Mouse (Mus musculus): ENCODE measurements around the gene Tmem221. TPM values are rescaled to one million over a fixed set of nuclear protein-coding genes. Genes with fewer than 3 reads are reported as not detected.
A peak's percentile ranks its signal among the peaks of the same experiment; 100 is the strongest.

Gene Tmem221
- polyA plus RNA-seq (2014; fragmentation: Nextera tagmentation; extraction: Ambion mirVana) = 0.53 TPM in 1 of 2 replicates, not detected in the other

DNA sequence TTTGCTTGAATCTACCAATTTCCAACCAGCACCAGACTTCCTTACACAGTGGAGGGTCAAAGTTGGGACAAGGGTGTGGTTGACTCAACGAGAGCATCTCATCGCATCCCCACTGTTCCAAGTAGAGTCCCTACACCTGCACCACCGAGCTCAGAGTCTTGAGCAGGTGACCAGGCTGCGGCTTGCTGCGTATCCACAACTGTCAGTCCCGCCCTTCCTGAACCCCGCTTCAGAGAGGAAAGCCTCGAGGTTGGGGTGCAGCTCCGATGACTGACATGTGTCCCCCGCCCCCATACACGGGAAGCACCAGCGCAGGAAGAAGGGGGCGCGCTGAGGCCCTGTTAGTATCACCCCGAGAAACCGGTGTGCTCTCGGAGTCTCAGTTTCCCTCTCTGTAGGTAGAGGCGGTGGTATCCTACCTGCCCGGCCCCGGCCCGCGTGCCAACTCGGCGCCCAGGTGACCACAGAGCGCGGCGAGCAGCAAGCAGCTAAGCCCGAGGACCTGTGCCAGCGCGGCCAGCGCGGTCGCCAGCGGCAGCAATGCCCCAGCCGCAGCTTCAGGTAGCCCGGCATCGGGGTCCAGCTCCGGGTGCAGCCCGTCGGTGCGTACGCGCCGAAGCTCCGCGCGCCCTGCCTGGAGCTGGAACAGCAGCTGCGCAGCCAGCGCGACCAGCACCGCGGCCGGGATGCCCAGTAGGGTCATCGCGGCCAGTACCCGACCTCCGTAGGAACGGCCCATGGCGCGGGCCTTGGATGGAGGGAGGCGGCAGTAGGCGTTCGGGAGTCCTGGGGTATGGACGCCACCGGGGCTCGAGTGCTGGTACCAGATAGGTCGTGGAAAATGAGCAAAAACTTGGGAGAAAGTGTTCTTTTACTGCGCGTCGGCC lies at the start of gene Tmem221:
Gene Tmem221 (minus strand): TSS at position 801 of the 887 bp plus-strand sequence.
- Histone ChIP-seq H3K36me3 (ENCODE audit: control insufficient read depth, insufficient read depth, low read length) (no peaks in the 10 kb centered on the region), H3K4me2 (ENCODE audit: low read length) (peak within 1 kb of the TSS; percentile 69), H3K4me3 (ENCODE audit: control insufficient read depth in 1 of 2, insufficient read depth in 1 of 2, low read depth in 1 of 2, low read length in 2 of 2) (peak within 1 kb of the TSS; percentile 38 to 42), H3K27ac (replicated peaks in 1 of 2; ENCODE audit: control insufficient read depth in 1 of 2, insufficient read depth in 1 of 2, low read depth in 2 of 2, low read length in 2 of 2) (no peak within 1 kb of the TSS), H3K9me3 (ENCODE audit: control insufficient read depth, low read length) (no peaks in the 10 kb centered on the region), H3K27me3 (ENCODE audit: control insufficient read depth, insufficient read depth, low read length) (peaks cover 78% of the 10 kb centered on the region), H3K4me1 (ENCODE audit: control insufficient read depth in 2 of 2, insufficient read depth in 2 of 2, low read length in 2 of 2) (peaks cover 7 to 13% of the 10 kb centered on the region in 2 experiments), H3K9ac (ENCODE audit: low read length) (peak within 1 kb of the TSS; percentile 42; the same call in 1 of the 2 replicates)
- 5% methylated on average over 70 of the region's 70 CpGs for WGBS
- no peak for ATAC-seq (ENCODE audit: insufficient number of reproducible peaks, insufficient read depth, low FRiP score, low read depth)

DNA sequence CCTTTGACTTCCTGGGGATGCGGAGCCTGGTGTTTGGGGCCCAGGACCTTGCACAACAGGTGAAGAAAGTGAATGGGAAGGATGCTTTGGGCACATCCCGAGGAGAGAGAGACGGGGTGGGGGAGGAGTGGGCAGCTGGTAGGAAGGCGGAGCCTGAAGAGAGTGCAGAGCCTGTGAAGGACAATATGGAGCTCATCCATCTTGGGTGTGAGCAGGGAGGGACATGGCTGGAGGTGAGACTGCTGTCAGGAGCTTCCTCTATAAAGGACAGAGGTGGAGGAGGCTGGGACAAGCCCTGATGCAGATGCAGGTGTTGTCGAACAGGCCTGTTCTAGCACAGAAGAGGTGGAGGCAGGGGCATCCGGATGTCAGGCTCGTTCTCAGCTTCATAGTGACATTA lies 45.4 kb upstream of the Tmem221 start:
- H3K36me3 ChIP-seq (ENCODE audit: control insufficient read depth, insufficient read depth, low read length) = no peaks in the 10 kb centered on the region
- no peak overlapping the region for H3K9ac ChIP-seq (ENCODE audit: low read length)
- peaks cover 35% of the 10 kb centered on the region for H3K27me3 ChIP-seq (ENCODE audit: control insufficient read depth, insufficient read depth, low read length)
- peaks cover 9 to 12% of the 10 kb centered on the region in 2 experiments; a peak in 3 of 4 replicates for H3K4me1 ChIP-seq (ENCODE audit: control insufficient read depth in 2 of 2, insufficient read depth in 2 of 2, low read length in 2 of 2)
- no peak overlapping the region for H3K4me3 ChIP-seq (ENCODE audit: control insufficient read depth in 1 of 2, insufficient read depth in 1 of 2, low read depth in 1 of 2, low read length in 2 of 2)
- H3K27ac ChIP-seq (replicated peaks in 1 of 2; ENCODE audit: control insufficient read depth in 1 of 2, insufficient read depth in 1 of 2, low read depth in 2 of 2, low read length in 2 of 2) = no peak overlapping the region
- whole genome bisulfite sequencing = 67% methylated on average over 7 of the region's 7 CpGs
- H3K9me3 ChIP-seq (ENCODE audit: control insufficient read depth, low read length) = no peaks in the 10 kb centered on the region
- ATAC-seq (ENCODE audit: insufficient number of reproducible peaks, insufficient read depth, low FRiP score, low read depth) = no peak
- no peak overlapping the region for H3K4me2 ChIP-seq (ENCODE audit: low read length)

- WGBS = under 1% methylated on average over 32 of the region's 32 CpGs
- Histone ChIP-seq H3K4me3 (ENCODE audit: control insufficient read depth in 1 of 2, insufficient read depth in 1 of 2, low read depth in 1 of 2, low read length in 2 of 2) (peak overlapping the region; percentile 16 to 33), H3K9me3 (ENCODE audit: control insufficient read depth, low read length) (no peaks in the 10 kb centered on the region), H3K4me1 (ENCODE audit: control insufficient read depth in 2 of 2, insufficient read depth in 2 of 2, low read length in 2 of 2) (peaks cover 9 to 12% of the 10 kb centered on the region in 2 experiments; a peak in 3 of 4 replicates), H3K9ac (ENCODE audit: low read length) (0 out of 2 replicates have a peak overlapping the region, but pooled peaks have one; percentile 1), H3K27ac (replicated peaks in 1 of 2; ENCODE audit: control insufficient read depth in 1 of 2, insufficient read depth in 1 of 2, low read depth in 2 of 2, low read length in 2 of 2) (no peak overlapping the region), H3K36me3 (ENCODE audit: control insufficient read depth, insufficient read depth, low read length) (no peaks in the 10 kb centered on the region), H3K27me3 (ENCODE audit: control insufficient read depth, insufficient read depth, low read length) (peaks cover 35% of the 10 kb centered on the region), H3K4me2 (ENCODE audit: low read length) (peak overlapping the region; percentile 65)
- ATAC-seq (ENCODE audit: insufficient number of reproducible peaks, insufficient read depth, low FRiP score, low read depth) = peak; percentile 66
Observed at GRCm38 (mm10) chr8:71602666-71603334, 44.1 kb upstream of the Tmem221 start.

DNA sequence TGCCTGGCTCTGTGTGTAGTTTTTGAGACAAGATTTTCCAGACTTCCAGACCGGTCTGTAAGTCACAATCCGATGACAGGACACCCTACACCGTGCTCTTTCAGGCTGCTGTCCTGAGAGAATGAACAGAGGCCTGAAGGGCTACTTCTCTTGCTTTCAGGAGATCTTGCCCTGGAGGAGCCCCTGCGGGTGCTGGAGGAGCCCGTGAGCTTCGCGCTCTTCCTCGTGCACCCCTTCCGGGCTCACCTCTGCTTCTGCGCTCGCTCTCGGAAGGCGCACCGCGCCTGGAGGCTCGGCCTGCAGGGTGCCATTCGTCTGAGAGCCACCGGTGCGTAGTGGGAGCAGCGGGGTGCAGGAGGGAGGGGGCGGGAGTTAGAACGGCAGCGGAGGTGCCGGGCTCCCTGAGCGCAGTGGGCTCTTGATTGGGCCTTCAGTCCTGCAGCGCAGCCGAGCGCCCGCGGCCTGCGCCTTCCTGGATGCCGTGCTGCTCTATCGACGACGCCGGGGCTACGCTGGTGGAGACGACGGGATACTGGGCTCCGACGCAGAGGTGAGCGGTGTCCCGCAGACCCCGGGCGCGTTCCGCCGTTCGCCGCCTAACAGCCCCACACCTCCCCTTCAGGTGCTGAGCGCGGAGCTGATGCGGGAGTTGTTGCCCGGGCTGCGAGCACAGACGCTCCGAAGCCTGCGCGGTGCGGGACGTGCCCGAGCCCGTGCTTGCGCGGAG lies 43.4 kb upstream of the Tmem221 start:
- Histone ChIP-seq H3K4me1 (ENCODE audit: control insufficient read depth in 2 of 2, insufficient read depth in 2 of 2, low read length in 2 of 2) (peaks cover 9 to 12% of the 10 kb centered on the region in 2 experiments; a peak in 3 of 4 replicates), H3K27me3 (ENCODE audit: control insufficient read depth, insufficient read depth, low read length) (peaks cover 35% of the 10 kb centered on the region), H3K9ac (ENCODE audit: low read length) (0 out of 2 replicates have a peak overlapping the region, but pooled peaks have one; percentile 1), H3K9me3 (ENCODE audit: control insufficient read depth, low read length) (no peaks in the 10 kb centered on the region), H3K36me3 (ENCODE audit: control insufficient read depth, insufficient read depth, low read length) (no peaks in the 10 kb centered on the region), H3K27ac (replicated peaks in 1 of 2; ENCODE audit: control insufficient read depth in 1 of 2, insufficient read depth in 1 of 2, low read depth in 2 of 2, low read length in 2 of 2) (no peak overlapping the region), H3K4me3 (ENCODE audit: control insufficient read depth in 1 of 2, insufficient read depth in 1 of 2, low read depth in 1 of 2, low read length in 2 of 2) (peak overlapping the region; percentile 16 to 33), H3K4me2 (ENCODE audit: low read length) (peak overlapping the region; percentile 65)
- 3% methylated on average over 64 of the region's 65 CpGs for WGBS
- ATAC-seq (ENCODE audit: insufficient number of reproducible peaks, insufficient read depth, low FRiP score, low read depth) = peak; percentile 8; the same call in 1 of the 2 replicates

DNA sequence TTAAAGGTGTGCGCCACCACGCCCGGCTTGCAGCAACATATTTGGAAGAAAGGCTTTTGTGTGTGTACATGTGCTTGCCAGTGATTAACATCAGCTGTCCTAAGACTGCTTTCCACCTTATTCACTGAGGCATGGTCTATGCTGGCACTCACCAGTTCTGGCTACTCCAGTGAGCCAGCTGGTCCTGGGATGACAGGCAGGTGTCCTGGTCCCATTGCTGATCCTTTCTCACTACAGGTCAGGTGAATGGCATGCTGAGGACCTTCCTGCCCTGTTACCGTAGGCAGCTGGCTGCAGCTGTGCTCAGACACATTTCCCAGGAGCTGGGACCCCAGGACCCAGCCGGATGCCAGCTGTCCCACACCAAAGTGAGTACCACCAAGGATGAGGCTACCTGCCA lies 40.2 kb upstream of the Tmem221 start:
- H3K9me3 ChIP-seq (ENCODE audit: control insufficient read depth, low read length) = no peaks in the 10 kb centered on the region
- no peak overlapping the region for H3K27ac ChIP-seq (replicated peaks in 1 of 2; ENCODE audit: control insufficient read depth in 1 of 2, insufficient read depth in 1 of 2, low read depth in 2 of 2, low read length in 2 of 2)
- H3K9ac ChIP-seq (ENCODE audit: low read length) = no peak overlapping the region
- H3K27me3 ChIP-seq (ENCODE audit: control insufficient read depth, insufficient read depth, low read length) = peaks cover 32% of the 10 kb centered on the region
- WGBS = 89% methylated on average over 5 of the region's 5 CpGs
- peaks cover 11% of the 10 kb centered on the region; the same call in 1 of the 2 replicates for H3K36me3 ChIP-seq (ENCODE audit: control insufficient read depth, insufficient read depth, low read length)
- peaks cover 9 to 12% of the 10 kb centered on the region in 2 experiments; a peak in 3 of 4 replicates for H3K4me1 ChIP-seq (ENCODE audit: control insufficient read depth in 2 of 2, insufficient read depth in 2 of 2, low read length in 2 of 2)
- no peak overlapping the region for H3K4me2 ChIP-seq (ENCODE audit: low read length)
- ATAC-seq (ENCODE audit: insufficient number of reproducible peaks, insufficient read depth, low FRiP score, low read depth) = no peak
- H3K4me3 ChIP-seq (ENCODE audit: control insufficient read depth in 1 of 2, insufficient read depth in 1 of 2, low read depth in 1 of 2, low read length in 2 of 2) = no peak overlapping the region

- peaks cover 9 to 13% of the 10 kb centered on the region in 2 experiments; a peak in 3 of 4 replicates for H3K4me1 ChIP-seq (ENCODE audit: control insufficient read depth in 2 of 2, insufficient read depth in 2 of 2, low read length in 2 of 2)
- H3K27ac ChIP-seq (replicated peaks in 1 of 2; ENCODE audit: control insufficient read depth in 1 of 2, insufficient read depth in 1 of 2, low read depth in 2 of 2, low read length in 2 of 2) = no peak overlapping the region
- H3K4me2 ChIP-seq (ENCODE audit: low read length) = no peak overlapping the region
- H3K36me3 ChIP-seq (ENCODE audit: control insufficient read depth, insufficient read depth, low read length) = peaks cover 11% of the 10 kb centered on the region; the same call in 1 of the 2 replicates
- no peak for ATAC-seq (ENCODE audit: insufficient number of reproducible peaks, insufficient read depth, low FRiP score, low read depth)
- peaks cover 27% of the 10 kb centered on the region for H3K27me3 ChIP-seq (ENCODE audit: control insufficient read depth, insufficient read depth, low read length)
- H3K9ac ChIP-seq (ENCODE audit: low read length) = no peak overlapping the region
- no peak overlapping the region for H3K4me3 ChIP-seq (ENCODE audit: control insufficient read depth in 1 of 2, insufficient read depth in 1 of 2, low read depth in 1 of 2, low read length in 2 of 2)
- H3K9me3 ChIP-seq (ENCODE audit: control insufficient read depth, low read length) = no peaks in the 10 kb centered on the region
Observed at GRCm38 (mm10) chr8:71598375-71598774, 39.7 kb upstream of the Tmem221 start.

GRCm38 (mm10) chr8:71597451-71597850 lies 38.8 kb upstream of the Tmem221 start, which contains the start of gene Fam129c:
Gene Fam129c, plus strand, starts transcription at chr8:71597648.
- H3K4me2 ChIP-seq (ENCODE audit: low read length) = no peak within 1 kb of the TSS
- H3K9ac ChIP-seq (ENCODE audit: low read length) = no peak within 1 kb of the TSS
- H3K36me3 ChIP-seq (ENCODE audit: control insufficient read depth, insufficient read depth, low read length) = peaks cover 11% of the 10 kb centered on the region; the same call in 1 of the 2 replicates
- H3K27me3 ChIP-seq (ENCODE audit: control insufficient read depth, insufficient read depth, low read length) = peaks cover 20% of the 10 kb centered on the region
- H3K4me1 ChIP-seq (ENCODE audit: control insufficient read depth in 2 of 2, insufficient read depth in 2 of 2, low read length in 2 of 2) = peaks cover 7 to 15% of the 10 kb centered on the region in 2 experiments; a peak in 3 of 4 replicates
- no peak for ATAC-seq (ENCODE audit: insufficient number of reproducible peaks, insufficient read depth, low FRiP score, low read depth)
- H3K9me3 ChIP-seq (ENCODE audit: control insufficient read depth, low read length) = no peaks in the 10 kb centered on the region
- H3K27ac ChIP-seq (replicated peaks in 1 of 2; ENCODE audit: control insufficient read depth in 1 of 2, insufficient read depth in 1 of 2, low read depth in 2 of 2, low read length in 2 of 2) = no peak within 1 kb of the TSS
- H3K4me3 ChIP-seq (ENCODE audit: control insufficient read depth in 1 of 2, insufficient read depth in 1 of 2, low read depth in 1 of 2, low read length in 2 of 2) = no peak within 1 kb of the TSS
- WGBS = 80% methylated on average over 3 of the region's 3 CpGs

Data from heart, embryonic 14.5 days (tissue).